Mouse (Mus musculus) olfactory bulb, adult 2 months (tissue): Measurements from ENCODE around the gene Tgfbr3l. TPM values are rescaled to one million over a fixed set of nuclear protein-coding genes. Genes with fewer than 3 reads are reported as not detected.

Experiments used
- H3K27ac ChIP-seq: fragments of 200-500 bp; 2 replicates; pipeline ENCODE4 v1.5.1; 2012; ENCODE audit warnings: low read depth, low read length; ENCODE audit not compliant: insufficient read depth
- H3K4me1 ChIP-seq: fragments of 200-500 bp; 2 replicates; pipeline ENCODE4 v1.6.1; 2012; ENCODE audit warnings: low read length; ENCODE audit not compliant: control insufficient read depth, insufficient read depth
- H3K4me3 ChIP-seq: fragments of 200-500 bp; 2 replicates; pipeline ENCODE4 v1.5.1; 2012; ENCODE audit warnings: mild to moderate bottlenecking, low read depth, low read length, moderate library complexity; ENCODE audit not compliant: insufficient read depth
- CTCF ChIP-seq: fragments of 200-500 bp; IDR thresholded peaks from 2 replicates; pipeline ENCODE4 v1.5.1; 2012; ENCODE audit warnings: low read depth, mild to moderate bottlenecking, low read length, moderate library complexity; ENCODE audit not compliant: insufficient read depth
- POLR2A ChIP-seq: fragments of 200-500 bp; IDR thresholded peaks from 2 replicates; pipeline ENCODE4 v1.6.1; 2012; ENCODE audit warnings: mild to moderate bottlenecking, low read depth, low read length, moderate library complexity; ENCODE audit not compliant: insufficient read depth
- WGBS: fragments of 180-500 bp; shearing (Covaris S2); methylation state at CpG from one replicate; pipeline ENCODE4 v1.1.7; 2018; 5-methylcytosine and 5-hydroxymethylcytosine counted together
- polyA plus RNA-seq: library from polyadenylated mRNA; stranded (reverse); fragments of >200 nt; gene quantifications from 2 replicates; pipeline ENCODE4 v1.2.4, GENCODE M21; 2012; ENCODE audit warnings: low replicate concordance; ENCODE audit not compliant: missing spikeins, insufficient read depth, insufficient read length

The Tgfbr3l gene
- polyA plus RNA-seq, 1 experiment: not detected

- Histone ChIP-seq H3K4me3 (peak within 1 kb of the TSS; percentile 95), H3K27ac (peak within 1 kb of the TSS; percentile 92), H3K4me1 (peaks cover 47% of the 10 kb centered on the region)
- TF ChIP-seq CTCF (no peak), POLR2A (peak; percentile 37; the same call in 1 of the 2 replicates)
- 4% methylated on average over 32 of the region's 33 CpGs for WGBS
Measured at GRCm38 (mm10) chr8:4259125-4259804, 11.3 kb downstream of the Tgfbr3l start, which contains the start of gene Ctxn1. TSS of gene Ctxn1 (minus strand) at chr8:4259274.

GRCm38 (mm10) chr8:4259805-4260170 lies 11.8 kb downstream of the Tgfbr3l start:
- Histone ChIP-seq H3K4me3 (no peak overlapping the region), H3K4me1 (peaks cover 47% of the 10 kb centered on the region), H3K27ac (0 out of 2 replicates have a peak overlapping the region, but pooled peaks have one; percentile 62)
- TF ChIP-seq POLR2A (no peak), CTCF (no peak)
- WGBS: 84% methylated on average over 4 of the region's 4 CpGs

- 44% methylated on average over 8 of the region's 8 CpGs for WGBS
- H3K4me1 ChIP-seq: peaks cover 37% of the 10 kb centered on the region
- H3K27ac ChIP-seq: peak overlapping the region; percentile 91
- H3K4me3 ChIP-seq: no peak overlapping the region
- TF ChIP-seq CTCF (no peak), POLR2A (no peak)
Measured at GRCm38 (mm10) chr8:4263105-4263791, 15.2 kb downstream of the Tgfbr3l start.

- Histone ChIP-seq H3K27ac (peak overlapping the region; percentile 49), H3K4me3 (no peak overlapping the region), H3K4me1 (peaks cover 22% of the 10 kb centered on the region)
- WGBS: 67% methylated on average over 15 of the region's 15 CpGs
- TF ChIP-seq POLR2A (no peak), CTCF (no peak)
Measured at GRCm38 (mm10) chr8:4265160-4265914, 17.3 kb downstream of the Tgfbr3l start.

GRCm38 (mm10) chr8:4267627-4268026 lies 19.6 kb downstream of the Tgfbr3l start:
- 75% methylated on average over 15 of the region's 15 CpGs for WGBS
- TF ChIP-seq CTCF (peak; percentile 37; the same call in 1 of the 2 replicates), POLR2A (no peak)
- H3K4me1 ChIP-seq: peaks cover 22% of the 10 kb centered on the region

GRCm38 (mm10) chr8:4269609-4270008 lies 21.6 kb downstream of the Tgfbr3l start:
- TF ChIP-seq POLR2A: no peak
- TF ChIP-seq CTCF: no peak
- Histone ChIP-seq H3K27ac (no peak overlapping the region), H3K4me3 (no peak overlapping the region), H3K4me1 (peaks cover 14% of the 10 kb centered on the region; the same call in 1 of the 2 replicates)
- 85% methylated on average over 6 of the region's 6 CpGs for WGBS

More at GRCm38 (mm10) chr8:4267627-4268026, 19.6 kb downstream of the Tgfbr3l start:
- no peak overlapping the region for H3K4me3 ChIP-seq
- no peak overlapping the region for H3K27ac ChIP-seq

GRCm38 (mm10) chr8:4275275-4276110 lies 27.5 kb downstream of the Tgfbr3l start, which contains the start of gene Timm44:
TSS of gene Timm44 (minus strand) at chr8:4275913.
- peak; percentile 49 for TF ChIP-seq POLR2A
- TF ChIP-seq CTCF: no peak
- H3K4me1 ChIP-seq: no peaks in the 10 kb centered on the region
- H3K4me3 ChIP-seq: peak within 1 kb of the TSS; percentile 79
- peak within 1 kb of the TSS; percentile 86 for H3K27ac ChIP-seq
- WGBS: under 1% methylated on average over 39 of the region's 39 CpGs

GRCm38 (mm10) chr8:4276111-4276465 lies 28.1 kb downstream of the Tgfbr3l start:
- peak overlapping the region; percentile 86 for H3K27ac ChIP-seq
- 22% methylated on average over 9 of the region's 9 CpGs for WGBS
- TF ChIP-seq CTCF (no peak), POLR2A (no peak)
- H3K4me1 ChIP-seq: no peaks in the 10 kb centered on the region
- H3K4me3 ChIP-seq: peak overlapping the region; percentile 79
